Mouse (Mus musculus) heart, adult 2 months (tissue): ENCODE measurements around the gene Them7.

Experiments
- EP300 ChIP-seq: fragments of 200-500 bp; IDR thresholded peaks from 2 replicates; pipeline ENCODE4 v1.6.1; 2011; ENCODE audit warnings: low read depth, low read length, control low read depth; ENCODE audit not compliant: insufficient read depth
- POLR2A ChIP-seq: fragments of 200-500 bp; IDR thresholded peaks from 2 replicates; pipeline ENCODE4 v1.6.1; 2011; ENCODE audit warnings: mild to moderate bottlenecking, low read depth, low read length, control low read depth; ENCODE audit not compliant: insufficient read depth

DNA sequence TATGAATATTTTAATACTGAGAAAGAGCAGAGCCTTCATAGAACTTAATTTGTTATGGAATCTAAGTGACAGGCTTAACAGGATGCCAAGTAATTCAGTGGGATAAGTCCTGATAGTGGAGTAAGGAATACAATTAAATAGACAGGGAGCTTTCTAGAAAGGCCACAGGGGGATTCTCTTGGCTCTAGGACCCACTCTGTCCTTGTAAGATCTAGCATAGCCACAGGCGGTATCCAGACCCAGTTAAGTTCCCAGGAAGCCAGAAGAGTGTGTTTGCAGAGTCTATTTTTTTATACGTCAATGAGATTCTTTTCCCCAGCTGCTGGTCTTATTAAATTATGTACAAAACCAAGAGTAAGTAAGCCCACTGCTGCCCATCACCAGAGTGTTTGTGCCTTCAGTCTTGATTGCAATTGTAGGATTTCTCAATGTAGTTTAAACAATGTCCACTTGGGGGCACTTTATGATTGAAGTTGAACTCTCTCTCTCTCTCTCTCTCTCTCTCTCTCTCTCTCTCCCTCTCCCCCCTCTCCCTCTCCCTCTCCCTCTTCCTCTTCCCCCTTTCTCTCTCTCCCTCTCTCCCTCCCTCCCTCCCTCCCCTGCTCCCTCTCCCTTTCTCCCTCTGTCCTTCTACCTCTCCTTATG, 32.4 kb downstream of the Them7 start:
- no peak for TF ChIP-seq POLR2A
- TF ChIP-seq EP300 = no peak
